Mouse (Mus musculus): ENCODE measurements around the gene Arsg. TPM values are rescaled to one million over a fixed set of nuclear protein-coding genes. Genes with fewer than 3 reads are reported as not detected.

The Arsg gene
- polyA plus RNA-seq, 1 experiment from 2014 or later = 3.5 TPM

DNA sequence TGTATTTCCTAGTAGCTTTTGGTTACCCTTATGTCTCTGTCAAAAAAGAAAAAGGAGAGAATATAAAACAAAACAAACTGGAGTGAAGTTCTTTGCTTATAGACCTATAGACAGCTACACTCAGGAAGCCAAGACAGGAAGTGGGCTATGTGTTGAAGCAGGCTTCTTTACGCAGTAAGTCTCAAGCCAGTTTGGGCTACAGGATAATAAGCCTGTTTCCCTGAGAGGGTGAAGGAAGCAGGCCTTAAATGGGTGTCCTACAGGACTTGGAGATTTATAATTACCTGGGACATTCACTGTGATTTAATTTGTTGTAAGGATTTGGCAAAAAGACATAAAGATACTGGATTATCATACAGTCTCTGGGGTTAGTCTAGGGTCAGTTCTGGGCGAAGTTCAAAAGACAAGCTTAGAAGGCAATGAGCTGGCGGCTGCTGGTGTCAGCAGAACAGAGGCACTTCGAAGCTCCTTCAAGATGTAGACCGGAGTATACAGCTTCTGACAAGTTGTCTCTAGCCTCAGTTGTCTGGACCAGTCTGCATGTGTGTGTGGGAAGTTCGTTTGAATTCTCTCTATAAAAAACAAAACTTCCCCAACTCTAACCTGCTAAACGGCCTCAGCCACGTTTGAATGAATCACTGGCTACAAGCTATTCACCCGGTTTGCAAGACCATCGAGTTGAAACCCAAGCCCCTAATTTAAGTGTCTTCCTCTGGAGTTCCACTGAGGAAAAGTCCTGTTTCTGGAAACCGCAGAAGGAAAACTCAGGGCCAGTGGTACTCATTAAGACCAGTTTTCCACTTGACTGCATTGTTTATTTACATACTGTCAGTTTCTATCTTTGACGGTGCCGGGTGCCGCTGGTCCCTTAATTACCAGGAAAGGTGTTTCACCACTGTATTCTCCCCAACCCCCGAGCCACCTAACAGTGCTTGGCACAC, 2.0 kb upstream of the Arsg start:
- Histone ChIP-seq H3K4me2 (peak overlapping the region; percentile 98), H3K27ac (no peak overlapping the region; the same call in 1 of the 2 replicates), H3K36me3 (no peaks in the 10 kb centered on the region), H3K9ac (no peak overlapping the region), H3K4me1 (peaks cover 19% of the 10 kb centered on the region), H3K4me3 (peak overlapping the region; percentile 64), H3K27me3 (peaks cover 37% of the 10 kb centered on the region), H3K9me3 (no peaks in the 10 kb centered on the region)
- whole genome bisulfite sequencing = 30% methylated on average over 15 of the region's 15 CpGs
- no peak for ATAC-seq (ENCODE audit: insufficient number of reproducible peaks, low FRiP score, low TSS enrichment, low read depth)

- WGBS = under 1% methylated on average over 33 of the region's 33 CpGs
- peak overlapping the region; percentile 8; the same call in 1 of the 2 replicates for H3K27ac ChIP-seq
Measured at GRCm38 (mm10) chr11:109472171-109472691, 943 bp upstream of the Arsg start.

GRCm38 (mm10) chr11:109472821-109473170, 378 bp upstream of the Arsg start:
- H3K4me2 ChIP-seq = peak overlapping the region; percentile 98
- no peaks in the 10 kb centered on the region for H3K36me3 ChIP-seq
- H3K9me3 ChIP-seq = no peaks in the 10 kb centered on the region
- H3K4me1 ChIP-seq = peaks cover 19% of the 10 kb centered on the region
- peak overlapping the region; percentile 64 for H3K4me3 ChIP-seq
- peak overlapping the region; percentile 72 for H3K27ac ChIP-seq
- no peak for ATAC-seq (ENCODE audit: insufficient number of reproducible peaks, low FRiP score, low TSS enrichment, low read depth)
- peak overlapping the region; percentile 77 for H3K9ac ChIP-seq
- WGBS = under 1% methylated on average over 13 of the region's 13 CpGs
- H3K27me3 ChIP-seq = peaks cover 37% of the 10 kb centered on the region

More at GRCm38 (mm10) chr11:109472171-109472691, 943 bp upstream of the Arsg start:
- Histone ChIP-seq H3K9ac (peak overlapping the region; percentile 27; the same call in 1 of the 2 replicates), H3K4me1 (peaks cover 19% of the 10 kb centered on the region), H3K36me3 (no peaks in the 10 kb centered on the region), H3K4me3 (peak overlapping the region; percentile 64), H3K4me2 (peak overlapping the region; percentile 98), H3K27me3 (peaks cover 37% of the 10 kb centered on the region), H3K9me3 (no peaks in the 10 kb centered on the region)
- no peak for ATAC-seq (ENCODE audit: insufficient number of reproducible peaks, low FRiP score, low TSS enrichment, low read depth)

DNA sequence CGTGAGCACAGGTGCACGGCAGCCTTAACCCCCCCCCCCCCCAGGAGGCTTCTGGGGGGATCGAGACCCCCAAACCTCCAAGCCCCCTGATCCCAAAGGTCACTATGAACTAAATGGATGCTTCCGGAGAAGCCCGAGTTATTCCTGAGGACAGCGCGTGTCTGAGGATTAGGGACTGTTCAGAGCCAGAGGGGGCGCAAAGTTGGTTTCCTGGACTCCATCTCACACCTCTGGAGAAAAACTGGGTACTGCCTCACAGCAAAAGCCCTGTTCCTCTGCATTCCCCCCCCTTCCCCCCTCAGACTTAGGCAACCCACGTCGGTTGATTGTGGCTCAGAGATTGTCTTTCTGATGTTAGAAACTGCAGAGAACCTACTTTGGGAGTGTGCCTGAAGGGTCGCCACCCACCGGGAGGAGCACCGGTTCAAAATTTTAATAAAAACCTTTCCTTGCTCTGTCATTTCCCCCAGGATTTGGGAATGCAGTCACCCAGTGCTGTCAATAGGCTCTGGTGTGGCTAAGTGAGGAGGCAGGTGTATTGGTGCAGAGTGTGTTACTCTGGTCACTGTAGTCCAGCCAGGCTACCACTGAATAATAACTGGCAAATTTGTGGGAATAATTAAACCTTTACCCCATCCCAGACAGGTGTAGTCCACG, 1.0 kb downstream of the Arsg start:
- H3K27me3 ChIP-seq = peaks cover 37% of the 10 kb centered on the region
- peaks cover 19% of the 10 kb centered on the region for H3K4me1 ChIP-seq
- H3K9me3 ChIP-seq = no peaks in the 10 kb centered on the region
- no peaks in the 10 kb centered on the region for H3K36me3 ChIP-seq
- peak overlapping the region; percentile 81 for H3K27ac ChIP-seq
- 7% methylated on average over 14 of the region's 14 CpGs for WGBS
- H3K4me3 ChIP-seq = peak overlapping the region; percentile 64
- peak overlapping the region; percentile 77; the same call in 1 of the 2 replicates for H3K9ac ChIP-seq
- peak overlapping the region; percentile 98 for H3K4me2 ChIP-seq
- no peak for ATAC-seq (ENCODE audit: insufficient number of reproducible peaks, low FRiP score, low TSS enrichment, low read depth)

DNA sequence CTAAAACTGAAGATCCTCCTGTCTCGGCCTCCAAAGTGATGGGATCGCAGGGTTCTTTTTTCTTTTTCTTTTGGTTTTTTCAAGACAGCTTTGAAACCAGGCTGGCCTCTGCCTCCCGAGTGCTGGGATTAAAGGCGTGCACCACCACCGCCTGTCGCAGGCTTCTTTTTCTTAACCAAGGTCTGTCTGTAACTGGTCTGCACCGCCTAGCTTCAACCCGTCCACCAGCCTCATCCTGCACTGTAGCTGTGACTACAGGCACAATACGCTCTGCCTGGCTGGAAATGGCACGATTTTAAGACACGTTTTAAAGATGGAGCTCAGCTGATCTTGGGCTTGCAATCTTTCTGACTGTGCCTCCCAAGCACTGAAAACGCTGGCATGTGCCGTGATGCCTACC, 1.7 kb downstream of the Arsg start:
- H3K4me3 ChIP-seq = no peak overlapping the region
- peaks cover 19% of the 10 kb centered on the region for H3K4me1 ChIP-seq
- no peaks in the 10 kb centered on the region for H3K36me3 ChIP-seq
- no peak overlapping the region for H3K27ac ChIP-seq
- WGBS = 85% methylated on average over 13 of the region's 13 CpGs
- H3K9me3 ChIP-seq = no peaks in the 10 kb centered on the region
- H3K27me3 ChIP-seq = peaks cover 37% of the 10 kb centered on the region
- H3K4me2 ChIP-seq = no peak overlapping the region
- no peak overlapping the region for H3K9ac ChIP-seq
- no peak for ATAC-seq (ENCODE audit: insufficient number of reproducible peaks, low FRiP score, low TSS enrichment, low read depth)

GRCm38 (mm10) chr11:109475717-109476116, 2.5 kb downstream of the Arsg start:
- ATAC-seq (ENCODE audit: insufficient number of reproducible peaks, low FRiP score, low TSS enrichment, low read depth) = no peak
- H3K4me1 ChIP-seq = peaks cover 19% of the 10 kb centered on the region
- H3K9ac ChIP-seq = no peak overlapping the region
- WGBS = 69% methylated on average over 4 of the region's 4 CpGs
- no peak overlapping the region for H3K27ac ChIP-seq
- H3K27me3 ChIP-seq = peaks cover 33% of the 10 kb centered on the region
- H3K4me3 ChIP-seq = no peak overlapping the region
- H3K36me3 ChIP-seq = no peaks in the 10 kb centered on the region
- no peaks in the 10 kb centered on the region for H3K9me3 ChIP-seq
- H3K4me2 ChIP-seq = no peak overlapping the region

GRCm38 (mm10) chr11:109476241-109476640, 3.1 kb downstream of the Arsg start:
- Histone ChIP-seq H3K4me1 (peaks cover 19% of the 10 kb centered on the region), H3K27ac (no peak overlapping the region), H3K4me2 (no peak overlapping the region), H3K9me3 (no peaks in the 10 kb centered on the region), H3K36me3 (no peaks in the 10 kb centered on the region), H3K4me3 (no peak overlapping the region), H3K27me3 (peaks cover 28% of the 10 kb centered on the region), H3K9ac (no peak overlapping the region)
- 50% methylated on average over 2 of the region's 2 CpGs for WGBS
- no peak for ATAC-seq (ENCODE audit: insufficient number of reproducible peaks, low FRiP score, low TSS enrichment, low read depth)

GRCm38 (mm10) chr11:109476653-109477052, 3.5 kb downstream of the Arsg start:
- no peak for ATAC-seq (ENCODE audit: insufficient number of reproducible peaks, low FRiP score, low TSS enrichment, low read depth)
- WGBS = 60% methylated on average over 6 of the region's 6 CpGs

GRCm38 (mm10) chr11:109477606-109478380, 4.6 kb downstream of the Arsg start:
- 32% methylated on average over 16 of the region's 16 CpGs for WGBS
- no peak overlapping the region for H3K4me3 ChIP-seq
- ATAC-seq (ENCODE audit: insufficient number of reproducible peaks, low FRiP score, low TSS enrichment, low read depth) = no peak

More at GRCm38 (mm10) chr11:109476653-109477052, 3.5 kb downstream of the Arsg start:
- Histone ChIP-seq H3K4me3 (no peak overlapping the region), H3K4me2 (no peak overlapping the region), H3K9me3 (no peaks in the 10 kb centered on the region), H3K36me3 (no peaks in the 10 kb centered on the region), H3K27ac (no peak overlapping the region), H3K27me3 (peaks cover 24% of the 10 kb centered on the region), H3K4me1 (peaks cover 16% of the 10 kb centered on the region), H3K9ac (no peak overlapping the region)

DNA sequence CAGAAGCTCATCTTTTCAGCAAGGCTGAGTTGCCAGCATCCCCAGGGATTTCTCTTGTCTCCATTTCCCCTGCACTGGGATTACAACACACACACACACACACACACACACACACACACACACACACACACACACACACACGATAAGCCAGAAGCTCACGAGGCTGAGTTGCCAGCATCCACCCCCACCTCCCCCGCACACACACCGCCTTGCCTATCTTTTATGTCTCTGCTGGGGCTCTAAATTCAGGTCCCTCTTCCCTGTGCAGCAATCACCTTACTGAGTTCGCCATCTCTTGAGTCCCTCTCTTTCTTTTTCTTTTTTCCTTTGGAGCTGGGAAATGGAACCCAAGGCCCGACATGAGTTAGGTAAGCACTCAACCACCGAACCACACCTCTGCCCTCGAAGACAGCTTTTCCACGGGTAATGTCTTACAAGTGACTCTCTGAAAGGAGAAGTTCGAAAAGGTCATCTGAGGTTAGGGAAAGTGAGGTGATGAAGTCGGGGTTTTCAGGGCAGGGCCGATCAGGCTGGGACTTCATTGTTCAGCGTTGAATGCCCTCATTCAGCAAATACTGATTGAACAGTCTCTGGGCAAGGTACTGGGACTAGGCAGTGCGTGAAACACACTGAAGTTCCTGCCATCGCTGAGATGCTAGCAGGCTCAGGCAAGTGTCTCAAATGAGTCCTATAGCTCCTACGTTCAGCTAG, 6.6 kb downstream of the Arsg start:
- Histone ChIP-seq H3K9me3 (no peaks in the 10 kb centered on the region), H3K4me2 (no peak overlapping the region), H3K4me3 (no peak overlapping the region), H3K36me3 (no peaks in the 10 kb centered on the region), H3K27ac (no peak overlapping the region), H3K4me1 (no peaks in the 10 kb centered on the region), H3K9ac (no peak overlapping the region), H3K27me3 (peaks cover 13% of the 10 kb centered on the region; the same call in 1 of the 2 replicates)
- WGBS = 76% methylated on average over 16 of the region's 16 CpGs
- ATAC-seq (ENCODE audit: insufficient number of reproducible peaks, low FRiP score, low TSS enrichment, low read depth) = no peak

More at GRCm38 (mm10) chr11:109477606-109478380, 4.6 kb downstream of the Arsg start:
- no peaks in the 10 kb centered on the region for H3K36me3 ChIP-seq
- peaks cover 17% of the 10 kb centered on the region for H3K27me3 ChIP-seq
- H3K4me1 ChIP-seq = peaks cover 7% of the 10 kb centered on the region
- H3K9me3 ChIP-seq = no peaks in the 10 kb centered on the region
- H3K27ac ChIP-seq = no peak overlapping the region
- H3K4me2 ChIP-seq = no peak overlapping the region
- H3K9ac ChIP-seq = no peak overlapping the region

- Histone ChIP-seq H3K27me3 (peaks cover 7% of the 10 kb centered on the region; the same call in 1 of the 2 replicates), H3K4me3 (no peak overlapping the region), H3K9me3 (no peaks in the 10 kb centered on the region), H3K4me2 (no peak overlapping the region), H3K36me3 (no peaks in the 10 kb centered on the region), H3K4me1 (no peaks in the 10 kb centered on the region), H3K27ac (no peak overlapping the region), H3K9ac (no peak overlapping the region)
- no peak for ATAC-seq (ENCODE audit: insufficient number of reproducible peaks, low FRiP score, low TSS enrichment, low read depth)
- 76% methylated on average over 8 of the region's 8 CpGs for WGBS
Measured at GRCm38 (mm10) chr11:109480440-109480839, 7.3 kb downstream of the Arsg start.
